Mouse (Mus musculus) monocyte, adult 2 months (primary cell): ENCODE data around the gene Fam227a.

Experiments
- DNase-seq, 2 experiments: peaks; one replicate each; pipeline ENCODE4 v3.0.0; 2022; ENCODE audit warnings: low spot score in 2 of 2, low read depth in 1 of 2

The Fam227a gene

DNA sequence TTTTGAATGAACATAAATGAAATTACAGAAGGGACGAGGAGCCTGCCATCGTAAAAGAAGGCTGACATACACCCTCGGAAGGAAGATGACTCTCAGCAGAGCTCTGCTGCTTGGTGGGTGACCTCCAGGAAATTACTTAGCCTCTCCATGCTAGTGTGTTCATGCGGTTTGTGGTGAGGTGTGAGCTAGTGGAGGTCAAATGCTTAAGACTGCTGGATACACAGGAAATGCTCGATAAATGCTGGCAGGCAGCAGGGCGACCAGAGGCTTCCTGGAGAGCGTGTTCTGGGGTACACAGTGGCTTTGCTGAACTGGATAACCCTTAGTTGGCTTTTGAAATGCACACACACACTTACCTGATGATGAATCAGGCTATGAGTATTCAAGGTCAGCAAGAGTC lies 40.3 kb downstream of the Fam227a start:
- no peak for DNase-seq

GRCm38 (mm10) chr15:79617135-79617534 lies 41.6 kb downstream of the Fam227a start:
- no peak for DNase-seq

GRCm38 (mm10) chr15:79616729-79617128 lies 42.0 kb downstream of the Fam227a start:
- no peak for DNase-seq

DNA sequence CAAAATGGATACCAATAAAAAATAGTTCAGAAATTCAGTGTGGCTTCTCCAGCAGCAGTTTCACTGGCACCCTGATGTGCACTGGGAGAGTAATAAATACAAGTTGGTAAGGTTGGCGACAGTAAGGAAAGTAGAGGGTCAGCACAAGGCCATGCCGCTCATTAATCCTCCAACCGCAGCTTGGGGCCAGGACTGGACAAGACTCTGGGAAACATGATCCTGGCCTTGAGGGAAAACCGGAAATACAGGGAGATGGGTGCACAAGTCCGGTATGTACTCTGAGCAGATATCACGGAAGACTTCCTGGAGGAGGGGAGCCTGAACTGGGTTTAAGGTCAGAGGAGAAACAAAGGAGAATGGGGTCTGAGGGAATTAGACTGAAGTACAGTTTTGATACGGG lies 43.3 kb downstream of the Fam227a start:
- no peak for DNase-seq

- no peak for DNase-seq
Measured at GRCm38 (mm10) chr15:79609226-79609625, 49.5 kb downstream of the Fam227a start.

- DNase-seq, result no peak
Measured at GRCm38 (mm10) chr15:79608214-79608613, 50.5 kb downstream of the Fam227a start.

DNA sequence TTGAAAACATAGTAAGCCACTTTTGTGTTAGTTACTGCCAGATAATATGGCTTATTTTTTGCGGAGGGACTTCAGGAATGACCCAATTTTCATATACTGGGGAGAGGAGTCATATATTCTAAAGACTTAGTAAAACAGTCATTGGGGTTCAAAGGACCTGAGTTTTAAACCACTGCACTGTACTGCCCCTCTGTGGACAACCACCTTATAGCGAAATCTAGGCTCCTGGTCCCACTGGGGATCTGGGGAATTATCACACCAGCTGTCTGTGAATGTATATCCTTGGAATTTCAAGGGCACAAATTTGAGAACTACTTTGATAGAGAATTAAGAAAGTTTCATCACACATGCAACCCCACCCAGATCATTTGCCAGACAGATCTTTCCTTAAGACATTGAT lies 51.0 kb downstream of the Fam227a start:
- DNase-seq, result no peak

GRCm38 (mm10) chr15:79606161-79606560 lies 52.6 kb downstream of the Fam227a start:
- DNase-seq, result no peak

GRCm38 (mm10) chr15:79604990-79605665 lies 53.6 kb downstream of the Fam227a start, which contains the start of gene Dmc1:
Dmc1 (minus strand) TSS chr15:79605109.
- DNase-seq, result no peak

- no peak for DNase-seq
Measured at GRCm38 (mm10) chr15:79600176-79600575, 58.6 kb downstream of the Fam227a start.

GRCm38 (mm10) chr15:79598715-79599114 lies 60.0 kb downstream of the Fam227a start:
- no peak for DNase-seq

- no peak for DNase-seq
Measured at GRCm38 (mm10) chr15:79581581-79581980, 77.2 kb downstream of the Fam227a start.

DNA sequence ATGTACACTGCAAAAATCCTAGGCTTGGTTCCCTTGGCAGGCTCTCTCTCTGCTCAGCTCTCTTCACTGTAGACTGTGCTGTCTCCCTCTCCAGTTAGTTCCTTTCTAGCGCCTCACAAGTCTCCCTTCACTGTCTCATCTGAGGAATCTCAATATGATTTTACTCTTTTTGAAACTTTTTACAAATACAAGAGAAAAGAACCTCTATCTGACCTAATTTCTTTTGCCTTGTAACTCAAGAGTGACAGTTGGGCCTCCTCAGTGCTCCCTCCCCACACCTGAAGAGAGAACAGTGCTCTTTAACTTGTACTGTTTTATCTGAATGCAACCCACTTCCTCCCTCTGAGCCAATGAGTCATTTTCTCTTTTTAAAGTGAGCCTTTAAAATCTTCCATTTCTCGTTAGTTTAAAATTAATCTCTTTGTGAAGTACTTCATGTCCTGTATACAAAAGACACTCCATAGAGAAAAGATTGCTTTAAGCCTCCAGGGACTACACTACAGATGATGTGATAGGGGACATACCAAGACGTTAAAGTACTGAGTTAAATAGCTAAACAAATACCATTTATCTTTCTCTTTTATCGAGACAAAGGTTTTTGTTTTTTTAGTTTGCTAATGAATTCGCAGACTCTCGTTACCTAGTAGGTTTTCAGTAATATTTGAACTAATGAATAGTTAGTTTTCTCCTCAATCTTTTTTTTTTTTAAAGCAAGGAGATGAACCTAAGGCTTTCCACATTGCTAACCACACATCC lies 80.9 kb downstream of the Fam227a start:
- no peak for DNase-seq

GRCm38 (mm10) chr15:79576947-79577346 lies 81.8 kb downstream of the Fam227a start:
- no peak for DNase-seq

DNA sequence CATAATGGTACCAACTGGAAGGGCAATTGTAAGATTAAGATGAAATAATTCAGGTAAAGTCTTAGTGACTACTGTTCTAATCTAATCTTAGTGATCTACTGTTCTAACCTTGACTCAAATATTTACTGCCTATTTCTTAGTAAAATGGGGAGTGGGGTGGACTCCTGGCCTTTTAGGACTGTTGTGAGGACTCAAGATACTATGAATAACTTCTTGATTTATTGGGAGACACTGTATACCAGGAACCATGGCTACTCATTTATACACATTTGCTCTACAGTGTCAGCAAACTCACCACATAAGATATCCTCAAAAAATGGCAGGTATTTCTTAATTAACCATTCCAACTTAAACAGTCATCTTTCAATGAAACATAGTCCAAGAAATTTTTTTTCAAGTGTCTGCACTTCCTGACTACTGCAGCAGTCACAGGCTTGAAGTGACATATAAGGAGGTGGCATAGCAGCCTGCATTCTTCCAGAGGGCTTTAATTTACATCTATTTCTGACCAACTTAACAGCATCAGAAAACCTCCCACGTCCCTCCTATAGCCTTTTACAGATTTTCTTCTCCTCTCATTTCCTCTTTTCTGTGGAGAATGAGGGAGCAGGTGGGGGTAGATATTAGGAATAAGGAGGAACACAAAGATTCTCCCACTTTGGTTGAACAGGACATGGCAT lies 83.1 kb downstream of the Fam227a start:
- DNase-seq, result no peak

DNA sequence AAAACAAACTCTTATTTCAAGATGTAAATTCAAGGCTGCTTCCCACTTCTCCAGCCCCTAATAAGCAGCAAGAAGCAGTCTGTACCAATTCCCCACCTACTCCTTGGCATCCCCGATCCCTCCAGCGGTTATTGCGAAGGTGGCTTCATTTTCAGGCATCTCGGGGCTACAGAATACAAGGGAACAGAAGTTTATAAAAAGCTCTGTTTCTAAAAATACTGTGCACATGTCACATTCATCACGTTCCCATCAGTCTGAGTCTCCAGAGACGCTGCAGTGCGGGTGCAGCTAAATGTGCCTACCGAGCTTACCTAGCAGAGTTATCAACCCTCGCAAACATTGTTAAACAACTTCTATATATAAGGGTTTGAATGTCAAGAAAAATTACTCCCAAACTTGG lies 96.3 kb downstream of the Fam227a start:
- no peak for DNase-seq

DNA sequence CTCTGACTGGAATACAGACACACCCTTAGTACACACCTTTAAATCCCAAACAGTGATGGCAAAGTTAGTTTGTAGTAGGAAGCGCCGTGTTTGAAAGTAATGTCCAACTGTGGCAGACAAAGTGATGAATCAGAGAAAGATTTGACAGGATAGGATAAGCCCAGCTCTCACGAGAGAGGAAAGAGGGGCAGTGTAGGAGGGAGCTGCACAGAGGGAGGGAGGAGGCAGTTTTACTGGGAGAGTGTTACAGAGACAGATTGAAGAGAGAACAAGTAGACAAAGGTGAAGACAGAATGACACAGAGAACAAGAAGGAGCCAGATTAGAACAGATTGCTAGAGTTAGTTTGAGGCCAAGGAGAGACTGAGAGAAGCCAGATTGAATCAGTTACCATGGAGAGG lies 99.1 kb downstream of the Fam227a start:
- no peak for DNase-seq
